Mouse (Mus musculus) cortical plate, adult 2 months (tissue): ENCODE data around the gene Abcf1.

Source experiments
- CTCF ChIP-seq: fragments of 200-500 bp; IDR thresholded peaks from 2 replicates; pipeline ENCODE4 v1.5.1; 2011; ENCODE audit warnings: mild to moderate bottlenecking, control low read depth, low read length; ENCODE audit not compliant: insufficient read depth; ENCODE audit errors: extremely low read depth
- POLR2A ChIP-seq: fragments of 200-500 bp; IDR thresholded peaks from 2 replicates; pipeline ENCODE4 v1.6.1; 2011; ENCODE audit warnings: mild to moderate bottlenecking, low read length, control low read depth; ENCODE audit not compliant: insufficient read depth; ENCODE audit errors: extremely low read depth

DNA sequence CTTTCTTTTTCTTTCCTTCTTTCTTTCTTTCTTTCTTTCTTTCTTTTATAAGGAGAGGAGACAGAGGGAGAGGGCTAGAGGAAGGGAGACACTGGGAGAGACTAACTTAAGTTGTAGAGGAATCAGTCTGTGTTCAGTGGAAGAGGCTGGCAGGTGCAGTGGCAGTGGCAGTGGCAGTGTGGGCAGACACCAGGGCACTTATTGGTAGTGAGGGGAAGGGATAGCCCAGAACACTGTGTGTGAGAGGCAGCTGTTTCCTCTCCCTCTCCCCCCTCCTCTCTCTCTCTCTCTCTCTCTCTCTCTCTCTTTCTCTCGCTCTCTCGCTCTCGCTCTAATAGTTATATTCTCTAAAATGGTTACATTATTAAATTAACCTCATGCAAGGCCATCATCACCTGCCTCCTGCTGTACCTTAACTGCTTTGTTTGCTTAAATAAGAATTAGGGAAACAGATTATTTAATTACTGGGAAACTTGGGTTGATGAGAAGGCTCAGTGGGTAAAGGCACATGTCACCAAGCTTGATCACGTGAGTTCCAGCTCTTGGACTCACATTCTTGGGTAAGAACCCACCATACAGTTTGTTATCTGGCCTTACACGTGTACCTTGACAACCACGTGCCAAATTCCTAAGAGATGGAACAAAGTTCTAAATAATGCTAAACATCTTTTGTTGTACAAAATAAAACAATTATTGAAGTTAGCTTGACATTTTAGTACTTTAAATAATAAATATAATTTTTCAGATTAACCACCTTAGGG is 29.2 kb upstream of the Abcf1 start:
- no peak for TF ChIP-seq CTCF
- TF ChIP-seq POLR2A, result no peak
